Mouse (Mus musculus): ENCODE measurements around the gene Hmga1.

Gene Hmga1

GRCm38 (mm10) chr17:27559596-27559995, 3.3 kb downstream of the Hmga1 start:
- WGBS: 86% methylated on average over 12 of the region's 12 CpGs

GRCm38 (mm10) chr17:27560926-27561480, 4.7 kb downstream of the Hmga1 start:
- WGBS: 76% methylated on average over 13 of the region's 13 CpGs

- 42% methylated on average over 11 of the region's 11 CpGs for WGBS
Observed at GRCm38 (mm10) chr17:27561809-27562526, 5.7 kb downstream of the Hmga1 start.

GRCm38 (mm10) chr17:27563771-27564244, 7.5 kb downstream of the Hmga1 start:
- WGBS: 61% methylated on average over 7 of the region's 7 CpGs

GRCm38 (mm10) chr17:27564391-27565162, 8.3 kb downstream of the Hmga1 start:
- 19% methylated on average over 20 of the region's 20 CpGs for WGBS

GRCm38 (mm10) chr17:27565163-27565941, 9.1 kb downstream of the Hmga1 start, which contains the start of gene AI413582:
Gene AI413582 (minus strand): TSS chr17:27565756.
- WGBS: 1% methylated on average over 58 of the region's 58 CpGs

GRCm38 (mm10) chr17:27565942-27566267, 9.6 kb downstream of the Hmga1 start:
- under 1% methylated on average over 13 of the region's 13 CpGs for WGBS

- WGBS: 77% methylated on average over 5 of the region's 5 CpGs
Observed at GRCm38 (mm10) chr17:27568228-27568627, 11.9 kb downstream of the Hmga1 start.

GRCm38 (mm10) chr17:27571315-27571714, 15.0 kb downstream of the Hmga1 start:
- 63% methylated on average over 8 of the region's 8 CpGs for WGBS

GRCm38 (mm10) chr17:27573772-27574320, 17.5 kb downstream of the Hmga1 start:
- WGBS: 68% methylated on average over 10 of the region's 10 CpGs

- 54% methylated on average over 15 of the region's 16 CpGs for WGBS
Observed at GRCm38 (mm10) chr17:27574470-27575115, 18.3 kb downstream of the Hmga1 start.

GRCm38 (mm10) chr17:27575116-27575776, 18.9 kb downstream of the Hmga1 start:
- WGBS: 43% methylated on average over 10 of the region's 10 CpGs

- 82% methylated on average over 7 of the region's 7 CpGs for WGBS
Observed at GRCm38 (mm10) chr17:27576056-27576455, 19.8 kb downstream of the Hmga1 start.

- 39% methylated on average over 6 of the region's 6 CpGs for WGBS
Observed at GRCm38 (mm10) chr17:27577468-27577867, 21.2 kb downstream of the Hmga1 start.

- 71% methylated on average over 10 of the region's 10 CpGs for WGBS
Observed at GRCm38 (mm10) chr17:27578487-27578886, 22.2 kb downstream of the Hmga1 start.

GRCm38 (mm10) chr17:27579816-27580215, 23.5 kb downstream of the Hmga1 start:
- 64% methylated on average over 8 of the region's 8 CpGs for WGBS

GRCm38 (mm10) chr17:27580392-27581068, 24.2 kb downstream of the Hmga1 start:
- 64% methylated on average over 20 of the region's 20 CpGs for WGBS

- 80% methylated on average over 13 of the region's 13 CpGs for WGBS
Observed at GRCm38 (mm10) chr17:27583185-27583894, 27.0 kb downstream of the Hmga1 start.

- WGBS: 53% methylated on average over 9 of the region's 9 CpGs
Observed at GRCm38 (mm10) chr17:27586661-27587060, 30.4 kb downstream of the Hmga1 start.
